Mouse (Mus musculus): ENCODE data around the gene Hook1. TPM values are rescaled to one million over a fixed set of nuclear protein-coding genes. Genes with fewer than 3 reads are reported as not detected.

Hook1 gene
- polyA plus RNA-seq, 1 experiment, result 15.4 TPM

Other genes with a start within 250 kb of the Hook1 start
- 0.07 and 0.14 TPM in 2 replicates for gene Cyp2j13, start 110.3 kb downstream of the Hook1 start, polyA plus RNA-seq (2012; rRNA removed)
- 0.05 TPM in 1 of 2 replicates, not detected in the other for gene Cyp2j12, start 173.9 kb downstream of the Hook1 start, polyA plus RNA-seq (2012; rRNA removed)

Data from large intestine, adult 2 months (tissue).